Mouse (Mus musculus): ENCODE measurements at regions not wholly inside any gene's neighbourhood (a gene's known extent, or its start where the extent isn't known, plus 50 kb on each side); places are given as distances from the start of the nearest gene placed in this dataset.

- in situ Hi-C loops (cut with MboI, MseI): no loop called here
These were observed 180.2 kb downstream of the Ly86 start for GRCm38 (mm10) chr13:37525097-37525726.

- in situ Hi-C loops (cut with MboI, MseI): no loop called here
These were observed 181.1 kb downstream of the Ly86 start for GRCm38 (mm10) chr13:37526102-37526501.

- in situ Hi-C loops (cut with MboI, MseI): no loop called here
These were observed 183.4 kb downstream of the Ly86 start for GRCm38 (mm10) chr13:37528380-37528779.

GRCm38 (mm10) chr13:37528876-37529275, 183.9 kb downstream of the Ly86 start:
- in situ Hi-C loops (cut with MboI, MseI): no loop called here

GRCm38 (mm10) chr13:37531512-37532183, 186.6 kb downstream of the Ly86 start:
- in situ Hi-C loops (cut with MboI, MseI): no loop called here

GRCm38 (mm10) chr13:37532596-37533170, 187.7 kb downstream of the Ly86 start:
- in situ Hi-C loops (cut with MboI, MseI): no loop called here

GRCm38 (mm10) chr13:37533851-37534250, 188.8 kb downstream of the Ly86 start:
- in situ Hi-C loops (cut with MboI, MseI): no loop called here

GRCm38 (mm10) chr13:37537330-37537729, 192.3 kb downstream of the Ly86 start:
- in situ Hi-C loops (cut with MboI, MseI): loop anchor here in 1 of 2 experiments (5.0 kb wide), 1 partner anchor 95 kb away; no protein-coding TSS in a partner anchor

GRCm38 (mm10) chr13:37537793-37538192, 192.8 kb downstream of the Ly86 start:
- in situ Hi-C loops (cut with MboI, MseI): loop anchor here in 1 of 2 experiments (5.0 kb wide), 1 partner anchor 95 kb away; no protein-coding TSS in a partner anchor

- in situ Hi-C loops (cut with MboI, MseI): no loop called here
These were observed 196.0 kb downstream of the Ly86 start for GRCm38 (mm10) chr13:37540980-37541531.

GRCm38 (mm10) chr13:37541674-37542073, 196.7 kb downstream of the Ly86 start:
- in situ Hi-C loops (cut with MboI, MseI): no loop called here

GRCm38 (mm10) chr13:37542744-37543196, 197.8 kb downstream of the Ly86 start:
- in situ Hi-C loops (cut with MboI, MseI): no loop called here

GRCm38 (mm10) chr13:37543788-37544187, 198.8 kb downstream of the Ly86 start:
- in situ Hi-C loops (cut with MboI, MseI): no loop called here

GRCm38 (mm10) chr13:37544696-37545095, 199.7 kb downstream of the Ly86 start:
- in situ Hi-C loops (cut with MboI, MseI): no loop called here

GRCm38 (mm10) chr13:37546556-37546955, 201.5 kb downstream of the Ly86 start:
- in situ Hi-C loops (cut with MboI, MseI): no loop called here

GRCm38 (mm10) chr13:37550584-37550983, 205.6 kb downstream of the Ly86 start:
- in situ Hi-C loops (cut with MboI, MseI): no loop called here

- in situ Hi-C loops (cut with MboI, MseI): no loop called here
These were observed 208.4 kb downstream of the Ly86 start for GRCm38 (mm10) chr13:37553392-37553791.

- in situ Hi-C loops (cut with MboI, MseI): no loop called here
These were observed 212.2 kb downstream of the Ly86 start for GRCm38 (mm10) chr13:37557183-37557582.

GRCm38 (mm10) chr13:37557766-37558165, 212.8 kb downstream of the Ly86 start:
- in situ Hi-C loops (cut with MboI, MseI): no loop called here

GRCm38 (mm10) chr13:37559056-37559455, 214.0 kb downstream of the Ly86 start:
- in situ Hi-C loops (cut with MboI, MseI): no loop called here

- in situ Hi-C loops (cut with MboI, MseI): no loop called here
These were observed 214.8 kb downstream of the Ly86 start for GRCm38 (mm10) chr13:37559706-37560313.

- in situ Hi-C loops (cut with MboI, MseI): no loop called here
These were observed 215.4 kb downstream of the Ly86 start for GRCm38 (mm10) chr13:37560387-37560786.
